Mouse (Mus musculus): Measurements from ENCODE around the gene St13. TPM values are rescaled to one million over a fixed set of nuclear protein-coding genes. Genes with fewer than 3 reads are reported as not detected.
"Not testable (repeated sequence)": the region's sequence is repeated elsewhere in the genome, so short reads cannot be mapped to it uniquely, and the experiment has no call there.

The St13 gene
- total RNA-seq (2021): 10 to 100 TPM; 77.9 to 98.6 TPM
- long read RNA-seq, experiment 1, transcript St13-205 (12 exons, 3,346 nt): major isoform, 64 of 77 reads
- long read RNA-seq, experiment 1, partial matches to known transcripts: 9 of 77 reads
- long read RNA-seq, experiment 1, other reads (novel, unspliced or antisense): 4 of 77 reads
- long read RNA-seq, experiment 2, transcript St13-205 (12 exons, 3,346 nt): major isoform, 73 of 79 reads
- long read RNA-seq, experiment 2, partial matches to known transcripts: 0 of 79 reads
- long read RNA-seq, experiment 2, other reads (novel, unspliced or antisense): 6 of 79 reads

- DNase-seq: peak; percentile 98
- intact Hi-C loops (cut with DNase I; ENCODE audit: low total_unique reads): no loop called here
These were observed at the start of gene St13, which contains the start of gene Xpnpep3 for GRCm38 (mm10) chr15:81399638-81400315. Gene St13, minus strand, starts transcription at chr15:81400077. Gene Xpnpep3, plus strand, starts transcription at chr15:81400138.

GRCm38 (mm10) chr15:81448463-81448862 lies 48.6 kb upstream of the St13 start:
- DNase-seq: peak; percentile 6
- intact Hi-C loops (cut with DNase I; ENCODE audit: low total_unique reads): loop anchor here (10.0 kb wide), 1 partner anchor 156 kb away; no protein-coding TSS in a partner anchor

GRCm38 (mm10) chr15:81439236-81439635 lies 39.4 kb upstream of the St13 start:
- intact Hi-C loops (cut with DNase I; ENCODE audit: low total_unique reads): no loop called here

GRCm38 (mm10) chr15:81438345-81438744 lies 38.5 kb upstream of the St13 start:
- intact Hi-C loops (cut with DNase I; ENCODE audit: low total_unique reads): no loop called here
- no peak for DNase-seq

More at GRCm38 (mm10) chr15:81439236-81439635, 39.4 kb upstream of the St13 start:
- DNase-seq: no peak

GRCm38 (mm10) chr15:81431195-81431594 lies 31.3 kb upstream of the St13 start:
- no peak for DNase-seq
- intact Hi-C loops (cut with DNase I; ENCODE audit: low total_unique reads): no loop called here

- no peak for DNase-seq
- intact Hi-C loops (cut with DNase I; ENCODE audit: low total_unique reads): no loop called here
These were observed 28.1 kb upstream of the St13 start for GRCm38 (mm10) chr15:81427947-81428346.

- intact Hi-C loops (cut with DNase I; ENCODE audit: low total_unique reads): no loop called here
- DNase-seq: no peak
These were observed 25.4 kb upstream of the St13 start for GRCm38 (mm10) chr15:81425311-81425710.

- DNase-seq: no peak
- intact Hi-C loops (cut with DNase I; ENCODE audit: low total_unique reads): no loop called here
These were observed 22.3 kb upstream of the St13 start for GRCm38 (mm10) chr15:81422156-81422681.

GRCm38 (mm10) chr15:81421454-81421853 lies 21.6 kb upstream of the St13 start:
- DNase-seq: no peak
- intact Hi-C loops (cut with DNase I; ENCODE audit: low total_unique reads): no loop called here

GRCm38 (mm10) chr15:81418065-81418464 lies 18.2 kb upstream of the St13 start:
- DNase-seq: no peak
- intact Hi-C loops (cut with DNase I; ENCODE audit: low total_unique reads): no loop called here

- intact Hi-C loops (cut with DNase I; ENCODE audit: low total_unique reads): not testable (repeated sequence)
- peak; percentile 62 for DNase-seq
These were observed 17.0 kb upstream of the St13 start for GRCm38 (mm10) chr15:81416763-81417310.

- intact Hi-C loops (cut with DNase I; ENCODE audit: low total_unique reads): no loop called here
- no peak for DNase-seq
These were observed 8.3 kb upstream of the St13 start, which contains the start of gene Dnajb7 for GRCm38 (mm10) chr15:81408199-81408598. Gene Dnajb7, minus strand, starts transcription at chr15:81408299.

- no peak for DNase-seq
- intact Hi-C loops (cut with DNase I; ENCODE audit: low total_unique reads): no loop called here
These were observed 5.1 kb upstream of the St13 start for GRCm38 (mm10) chr15:81405008-81405407.

- intact Hi-C loops (cut with DNase I; ENCODE audit: low total_unique reads): no loop called here
- no peak for DNase-seq
These were observed 610 bp downstream of the St13 start for GRCm38 (mm10) chr15:81399297-81399637.

- intact Hi-C loops (cut with DNase I; ENCODE audit: low total_unique reads): no loop called here
- DNase-seq: no peak
These were observed 1.7 kb downstream of the St13 start for GRCm38 (mm10) chr15:81398189-81398588.

- no peak for DNase-seq
- intact Hi-C loops (cut with DNase I; ENCODE audit: low total_unique reads): no loop called here
These were observed 5.5 kb downstream of the St13 start for GRCm38 (mm10) chr15:81394211-81394915.

- no peak for DNase-seq
- intact Hi-C loops (cut with DNase I; ENCODE audit: low total_unique reads): no loop called here
These were observed 6.9 kb downstream of the St13 start for GRCm38 (mm10) chr15:81392997-81393396.

- intact Hi-C loops (cut with DNase I; ENCODE audit: low total_unique reads): no loop called here
- DNase-seq: no peak
These were observed 13.6 kb downstream of the St13 start for GRCm38 (mm10) chr15:81386327-81386726.

GRCm38 (mm10) chr15:81378845-81379244 lies 21.0 kb downstream of the St13 start:
- intact Hi-C loops (cut with DNase I; ENCODE audit: low total_unique reads): no loop called here
- DNase-seq: no peak

GRCm38 (mm10) chr15:81374621-81375020 lies 25.3 kb downstream of the St13 start:
- DNase-seq: no peak
- intact Hi-C loops (cut with DNase I; ENCODE audit: low total_unique reads): no loop called here
